Mouse (Mus musculus) gastrocnemius, adult 8-10 months (tissue): Measurements from ENCODE around the gene Tat. TPM values are rescaled to one million over a fixed set of nuclear protein-coding genes. Genes with fewer than 3 reads are reported as not detected.
"Not testable (repeated sequence)": the region's sequence is repeated elsewhere in the genome, so short reads cannot be mapped to it uniquely, and the experiment has no call there.

Source experiments
- DNase-seq, 2 experiments: peaks; one replicate each; pipeline ENCODE4 v3.0.0; 2022; ENCODE audit warnings: low spot score in 2 of 2
- total RNA-seq, 4 experiments: library from RNA; stranded (reverse); gene quantifications; 2 replicates each; pipeline ENCODE4 v1.2.4; 2022

Tat gene
- total RNA-seq, 4 experiments from 2014 or later = 0.59 TPM; not detected in 3

- DNase-seq = no peak
Observed at GRCm38 (mm10) chr8:109982386-109983105, 7.7 kb upstream of the Tat start.

- DNase-seq = no peak
Observed at GRCm38 (mm10) chr8:109983944-109984343, 6.3 kb upstream of the Tat start.

- no peak for DNase-seq
Observed at GRCm38 (mm10) chr8:109986384-109986783, 3.9 kb upstream of the Tat start.

GRCm38 (mm10) chr8:109987776-109988175 is 2.5 kb upstream of the Tat start:
- no peak for DNase-seq

GRCm38 (mm10) chr8:109989151-109989550 is 1.1 kb upstream of the Tat start:
- no peak for DNase-seq

- no peak for DNase-seq
Observed at GRCm38 (mm10) chr8:109992166-109992565, 1.9 kb downstream of the Tat start.

GRCm38 (mm10) chr8:109992951-109993350 is 2.7 kb downstream of the Tat start:
- DNase-seq = no peak

GRCm38 (mm10) chr8:109997381-109997780 is 7.1 kb downstream of the Tat start:
- no peak for DNase-seq

- DNase-seq = no peak
Observed at GRCm38 (mm10) chr8:109998066-109998465, 7.8 kb downstream of the Tat start.

- no peak for DNase-seq
Observed at GRCm38 (mm10) chr8:109999974-110000373, 9.7 kb downstream of the Tat start.

GRCm38 (mm10) chr8:110002953-110003352 is 12.7 kb downstream of the Tat start:
- DNase-seq = no peak

- DNase-seq = no peak
Observed at GRCm38 (mm10) chr8:110004300-110004699, 14.1 kb downstream of the Tat start.

- DNase-seq = no peak
Observed at GRCm38 (mm10) chr8:110006312-110007023, 16.2 kb downstream of the Tat start.

- DNase-seq = no peak
Observed at GRCm38 (mm10) chr8:110008228-110008994, 18.2 kb downstream of the Tat start.

GRCm38 (mm10) chr8:110008995-110009446 is 18.8 kb downstream of the Tat start:
- DNase-seq = no peak

- no peak for DNase-seq
Observed at GRCm38 (mm10) chr8:110010868-110011267, 20.6 kb downstream of the Tat start.

GRCm38 (mm10) chr8:110022081-110022480 is 31.8 kb downstream of the Tat start:
- no peak for DNase-seq

- DNase-seq = no peak
Observed at GRCm38 (mm10) chr8:110022768-110023344, 32.6 kb downstream of the Tat start.

- not testable (repeated sequence) for DNase-seq
Observed at GRCm38 (mm10) chr8:110033771-110034170, 43.5 kb downstream of the Tat start.

- DNase-seq = no peak
Observed at GRCm38 (mm10) chr8:110034331-110034730, 44.1 kb downstream of the Tat start.

GRCm38 (mm10) chr8:110036156-110036555 is 45.9 kb downstream of the Tat start:
- no peak for DNase-seq

GRCm38 (mm10) chr8:110039216-110039615 is 49.0 kb downstream of the Tat start:
- DNase-seq = no peak
